Mouse (Mus musculus): Measurements from ENCODE around the gene Ncln. TPM values are rescaled to one million over a fixed set of nuclear protein-coding genes. Genes with fewer than 3 reads are reported as not detected.

Ncln gene
- total RNA-seq, 1 experiment from 2014 or later = 102 TPM

DNA sequence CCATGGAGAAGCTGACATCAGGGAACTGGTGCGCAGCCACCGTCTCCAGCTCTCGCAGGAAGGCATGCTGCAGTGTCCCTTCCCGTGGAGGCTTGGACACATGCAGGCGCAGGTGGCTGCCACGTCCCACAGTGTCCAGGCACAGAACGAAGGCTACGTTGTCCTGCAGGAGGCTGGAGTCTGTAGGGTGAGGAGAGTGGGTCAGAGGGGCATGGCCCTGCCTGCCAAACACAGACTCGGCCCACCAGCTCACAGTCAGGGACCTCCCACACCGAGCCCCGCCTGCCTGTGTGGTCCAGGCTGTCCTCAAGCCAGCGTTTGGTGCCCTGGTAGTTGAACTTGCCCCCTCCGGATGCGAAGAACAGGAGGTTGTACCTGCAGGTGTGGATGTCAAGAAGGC is 6.3 kb downstream of the Ncln start:
- no peak for DNase-seq

DNA sequence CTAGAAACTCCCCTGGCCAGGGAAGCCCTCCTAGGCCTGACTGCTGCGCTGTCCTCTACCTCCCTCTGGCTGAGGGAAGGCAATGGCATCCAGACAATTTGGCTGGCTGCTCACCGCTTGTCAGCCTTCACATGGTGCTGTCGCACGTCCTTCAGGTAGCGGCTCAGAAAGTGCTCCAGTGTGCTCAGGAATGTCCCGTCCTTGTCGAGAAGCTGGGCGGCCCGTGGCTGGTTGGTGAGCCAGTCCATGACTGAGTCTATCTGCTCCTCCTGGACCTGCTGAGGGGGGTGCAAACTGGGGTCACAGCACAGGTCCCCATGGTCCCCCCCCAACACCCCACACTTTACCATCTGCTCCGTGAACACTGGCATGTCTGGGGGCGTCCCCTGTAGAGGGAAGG is 8.1 kb downstream of the Ncln start:
- DNase-seq = no peak

DNA sequence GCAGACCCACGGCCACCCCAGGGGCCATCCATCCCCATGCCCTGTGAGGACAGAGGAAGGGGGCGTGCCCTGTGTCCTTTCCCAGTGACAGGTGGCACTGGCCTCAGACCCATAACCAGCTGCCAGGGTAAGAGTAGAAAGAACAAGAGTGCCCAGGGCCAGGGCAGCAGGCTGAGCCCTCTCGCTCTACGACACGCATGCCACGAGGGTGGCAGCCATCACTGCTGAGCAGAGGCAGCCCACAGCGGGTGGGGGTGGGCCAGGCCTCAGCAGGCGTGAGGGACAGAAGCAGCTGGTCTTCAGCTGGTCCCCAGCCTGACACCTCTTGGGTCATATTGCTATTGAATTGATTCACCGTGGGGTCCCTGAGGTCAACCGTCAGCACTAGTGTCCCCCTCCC is 9.7 kb downstream of the Ncln start:
- DNase-seq = no peak

- DNase-seq = no peak
These were observed 10.6 kb downstream of the Ncln start for GRCm38 (mm10) chr10:81485479-81486018.

GRCm38 (mm10) chr10:81485060-81485449 is 11.1 kb downstream of the Ncln start:
- DNase-seq = no peak

DNA sequence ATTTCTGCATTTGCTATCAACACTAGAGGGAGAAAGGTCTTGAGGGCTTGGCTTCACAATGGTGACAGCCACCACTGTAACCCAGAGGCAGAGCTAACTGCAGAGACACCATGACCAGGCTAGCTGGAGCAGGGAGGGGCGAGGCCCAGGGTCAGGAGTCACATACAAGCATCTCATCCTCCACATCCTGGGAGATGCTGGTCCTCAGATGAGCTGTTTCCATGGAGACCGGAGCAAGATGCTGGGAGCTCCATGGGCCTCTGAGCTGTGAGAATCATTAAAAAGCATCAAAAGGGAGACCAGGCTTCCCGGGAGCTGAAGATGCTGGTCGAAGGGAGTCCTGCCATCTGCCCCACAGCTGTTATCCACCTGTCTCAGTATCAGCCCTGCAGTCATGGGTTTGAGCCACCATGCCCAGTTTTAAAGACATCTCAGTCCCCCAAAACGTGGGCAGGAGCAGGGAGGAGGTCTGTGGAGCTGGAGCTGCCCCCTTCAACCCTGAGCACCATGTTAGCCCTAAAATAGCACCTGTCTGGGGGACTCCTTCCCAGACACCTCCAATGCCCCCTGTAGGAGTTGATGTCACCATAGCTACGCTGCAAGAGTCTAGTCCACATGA is 11.6 kb downstream of the Ncln start:
- DNase-seq = no peak

GRCm38 (mm10) chr10:81483983-81484382 is 12.2 kb downstream of the Ncln start:
- peak; percentile 48 for DNase-seq

GRCm38 (mm10) chr10:81482533-81482889 is 13.7 kb downstream of the Ncln start, which contains the start of gene Celf5:
TSS of gene Celf5 (minus strand) at chr10:81482709.
- peak; percentile 68 for DNase-seq

GRCm38 (mm10) chr10:81481605-81482532 is 14.3 kb downstream of the Ncln start:
- DNase-seq = no peak

DNA sequence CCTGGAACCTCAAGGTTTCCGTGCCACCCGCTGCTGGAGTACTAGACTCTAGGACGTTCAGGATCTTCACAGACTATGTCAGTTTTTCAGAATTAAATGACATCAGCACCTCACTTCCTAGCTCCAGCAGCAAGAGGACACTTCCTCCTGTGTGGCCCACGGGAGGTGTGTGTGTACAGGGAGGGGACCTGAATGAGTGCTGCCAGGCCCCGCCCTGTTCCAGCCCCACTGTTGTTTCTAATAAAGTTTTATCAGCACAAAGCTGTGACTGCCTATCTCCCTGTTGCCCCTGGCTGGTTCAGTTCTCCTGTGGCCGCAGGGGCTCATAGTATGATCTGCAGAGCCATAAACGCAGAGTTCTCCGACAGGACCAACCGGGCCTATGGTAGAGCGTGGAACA is 21.7 kb downstream of the Ncln start:
- no peak for DNase-seq

GRCm38 (mm10) chr10:81473003-81473451 is 23.2 kb downstream of the Ncln start:
- no peak for DNase-seq

GRCm38 (mm10) chr10:81472403-81473002 is 23.7 kb downstream of the Ncln start:
- DNase-seq = no peak

GRCm38 (mm10) chr10:81470454-81470853 is 25.7 kb downstream of the Ncln start:
- DNase-seq = no peak

DNA sequence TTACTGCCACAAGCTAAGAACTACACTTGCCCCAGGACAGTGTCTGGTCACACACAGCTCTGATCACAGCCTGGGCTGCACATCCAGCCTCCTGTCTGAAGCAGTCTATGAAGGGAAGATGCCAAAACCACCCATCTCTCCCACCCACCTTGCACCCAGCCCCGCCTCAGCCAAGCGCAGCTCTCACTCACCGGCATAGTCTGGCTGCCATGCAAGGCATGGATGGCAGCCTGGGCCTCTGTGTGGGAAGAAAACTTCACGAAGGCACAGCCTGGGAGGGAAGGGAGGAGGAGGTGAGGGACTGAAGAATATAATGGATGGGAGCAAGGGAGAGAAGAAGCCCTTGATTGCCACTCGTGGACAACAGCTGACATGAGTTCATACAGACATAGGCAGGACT is 26.9 kb downstream of the Ncln start:
- peak; percentile 2 for DNase-seq

DNA sequence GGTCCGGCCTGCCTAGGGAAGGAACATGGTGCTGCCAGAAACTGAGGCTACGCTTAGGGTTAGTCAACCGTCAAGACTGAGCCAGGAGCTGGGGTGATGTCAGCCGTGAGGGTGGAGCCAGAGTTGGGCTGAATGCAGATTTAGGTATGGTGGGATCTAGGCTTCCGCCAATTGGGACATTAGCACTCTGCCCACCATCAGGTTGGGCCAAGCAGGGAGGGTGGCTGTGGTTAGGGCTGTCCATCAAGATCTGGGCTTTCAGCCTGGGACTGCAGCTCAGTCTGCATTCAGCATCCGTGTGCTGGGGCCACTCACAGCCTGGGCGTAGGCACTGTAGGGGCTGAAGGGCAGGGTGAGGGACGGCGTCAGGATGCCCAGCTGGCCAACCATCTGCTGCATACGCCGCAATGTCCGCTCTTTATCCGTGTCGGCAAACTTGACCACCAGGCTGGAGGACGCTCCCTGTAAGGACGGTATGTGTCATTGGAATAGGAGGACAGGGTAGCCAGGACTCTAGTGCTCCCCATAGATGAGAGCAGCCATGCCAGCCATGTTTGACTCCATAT is 28.4 kb downstream of the Ncln start:
- peak; percentile 2 for DNase-seq

GRCm38 (mm10) chr10:81466881-81467280 is 29.3 kb downstream of the Ncln start:
- DNase-seq = peak; percentile 1

DNA sequence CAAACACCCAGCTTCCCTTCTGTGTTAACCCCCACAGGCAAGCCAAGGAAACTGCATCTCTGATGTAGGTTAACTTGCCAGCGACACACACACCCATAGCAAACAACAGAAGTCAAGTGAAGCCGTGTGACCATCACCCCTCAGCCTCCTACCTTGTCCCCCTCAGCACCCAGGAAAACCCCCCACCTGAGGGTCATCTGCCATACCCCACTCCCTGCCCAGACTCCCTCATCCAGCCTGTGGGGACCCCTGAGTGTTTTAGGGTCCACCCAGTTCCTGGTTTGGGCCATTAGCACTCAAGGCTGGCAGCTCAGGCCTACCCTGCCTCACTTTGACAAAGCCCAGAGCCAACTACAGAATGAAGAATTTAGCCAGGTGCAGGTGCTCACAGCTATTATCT is 30.1 kb downstream of the Ncln start:
- DNase-seq = peak; percentile 1

- no peak for DNase-seq
These were observed 30.9 kb downstream of the Ncln start for GRCm38 (mm10) chr10:81465265-81465645.

- DNase-seq = peak; percentile 84
These were observed 31.6 kb downstream of the Ncln start for GRCm38 (mm10) chr10:81464405-81465264.

GRCm38 (mm10) chr10:81463531-81463930 is 32.7 kb downstream of the Ncln start:
- no peak for DNase-seq

GRCm38 (mm10) chr10:81462917-81463316 is 33.3 kb downstream of the Ncln start:
- DNase-seq = no peak

DNA sequence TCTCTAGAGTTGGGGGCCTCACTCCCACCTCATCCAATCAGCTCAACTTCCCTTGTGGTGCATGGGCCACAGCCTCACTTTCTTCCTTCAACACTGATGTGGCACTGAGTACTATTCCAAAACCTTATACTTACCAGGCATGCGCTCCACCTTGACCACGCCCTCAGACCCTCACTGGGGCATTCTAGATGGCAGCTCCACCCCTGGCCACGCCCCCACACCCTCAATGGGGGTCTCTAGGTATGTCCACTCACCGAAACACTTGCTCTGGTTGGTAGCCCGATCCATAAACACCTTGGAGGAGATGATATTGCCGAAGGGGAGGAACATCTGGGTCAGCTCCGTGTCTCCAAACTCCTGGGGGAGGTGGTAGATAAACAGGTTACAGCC is 33.8 kb downstream of the Ncln start:
- no peak for DNase-seq
